Mouse (Mus musculus) bone marrow, adult 2 months (tissue): Measurements from ENCODE around the gene Sipa1l2.

Experiments
- CTCF ChIP-seq: fragments of 200-500 bp; IDR thresholded peaks from 2 replicates; pipeline ENCODE4 v1.5.1; 2011; ENCODE audit warnings: low read length, control low read depth; ENCODE audit not compliant: control insufficient read depth, insufficient read depth
- POLR2A ChIP-seq: fragments of 200-500 bp; IDR thresholded peaks from 2 replicates; pipeline ENCODE4 v1.6.1; 2011; ENCODE audit warnings: low read depth, mild to moderate bottlenecking, control low read depth, low read length, borderline replicate concordance; ENCODE audit not compliant: control insufficient read depth

DNA sequence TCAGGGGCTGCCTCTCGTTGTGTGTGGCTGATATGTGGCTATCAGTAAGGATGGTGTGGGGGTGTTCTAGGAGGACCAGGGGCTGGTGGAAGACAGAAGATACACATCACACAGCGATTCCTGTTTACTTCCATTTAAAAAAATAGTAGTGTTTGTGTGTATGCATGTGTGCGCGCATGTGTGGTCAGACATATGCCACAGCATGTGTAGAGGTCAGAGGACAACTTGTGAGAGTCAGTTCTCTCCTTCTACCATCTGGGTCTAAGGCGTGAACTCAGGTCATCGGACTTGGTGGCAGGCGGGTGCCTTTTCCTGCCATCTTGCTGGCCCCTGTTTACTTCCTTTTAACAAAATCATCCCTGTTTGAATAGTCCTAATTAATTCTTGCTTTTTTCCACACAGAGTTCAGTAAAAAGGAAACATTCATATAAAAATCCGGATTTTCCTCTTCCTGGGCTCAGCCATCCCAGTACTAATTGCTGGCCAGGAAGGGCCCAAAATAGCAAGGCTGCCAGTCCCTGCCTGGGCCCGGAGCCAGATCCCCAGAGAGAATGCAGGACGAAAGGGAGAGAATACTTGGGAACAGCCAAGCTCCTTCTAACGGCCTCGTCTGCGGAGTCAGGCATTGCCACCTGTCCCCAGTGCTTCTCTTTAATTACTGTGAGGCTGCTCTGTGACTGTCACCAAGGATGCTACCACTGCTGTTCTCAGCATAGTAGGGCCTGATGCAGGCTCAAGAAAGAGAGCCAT lies 179.7 kb downstream of the Sipa1l2 start:
- TF ChIP-seq POLR2A: no peak
- TF ChIP-seq CTCF: no peak
